Mouse (Mus musculus) intestine, embryonic 15.5 days (tissue): ENCODE measurements at regions not wholly inside any gene's neighbourhood (a gene's known extent, or its start where the extent isn't known, plus 50 kb on each side); places are given as distances from the start of the nearest gene placed in this dataset.

Experiments used
- ATAC-seq: fragments of 200-750 bp; cut with Nextera tagmentation; 2 replicates; pipeline ENCODE4 v1.8.0; 2017; ENCODE audit warnings: moderate TSS enrichment, moderate library complexity
- H3K27ac ChIP-seq: fragments of 300-500 bp; sonication (generic); 2 replicates; pipeline ENCODE4 v1.5.1; 2015; ENCODE audit warnings: mild to moderate bottlenecking, inconsistent platforms
- H3K27me3 ChIP-seq: fragments of 300-500 bp; sonication (generic); replicated peaks from 2 replicates; pipeline ENCODE4 v1.6.1; 2015; ENCODE audit warnings: inconsistent platforms
- H3K36me3 ChIP-seq: fragments of 300-500 bp; sonication (generic); 2 replicates; pipeline ENCODE4 v1.6.1; 2015; ENCODE audit warnings: inconsistent platforms
- H3K4me1 ChIP-seq: fragments of 300-500 bp; sonication (generic); replicated peaks from 2 replicates; pipeline ENCODE4 v1.6.1; 2015; ENCODE audit warnings: inconsistent platforms
- H3K4me2 ChIP-seq: fragments of 300-500 bp; sonication (generic); replicated peaks from 2 replicates; pipeline ENCODE4 v1.6.1; 2015; ENCODE audit warnings: mild to moderate bottlenecking, inconsistent platforms
- H3K4me3 ChIP-seq: fragments of 300-500 bp; sonication (generic); replicated peaks from 2 replicates; pipeline ENCODE4 v1.5.1; 2015; ENCODE audit warnings: inconsistent platforms
- H3K9ac ChIP-seq: fragments of 300-500 bp; sonication (generic); 2 replicates; pipeline ENCODE4 v1.6.1; 2015; ENCODE audit warnings: inconsistent platforms
- H3K9me3 ChIP-seq: fragments of 300-500 bp; sonication (generic); 2 replicates; pipeline ENCODE4 v1.6.1; 2016; ENCODE audit warnings: inconsistent platforms
- WGBS: fragments of 180-500 bp; shearing (Covaris S2); methylation state at CpG from one replicate; pipeline ENCODE4 v1.1.7; 2015; 5-methylcytosine and 5-hydroxymethylcytosine counted together

GRCm38 (mm10) chr2:92687702-92688101, 88.2 kb downstream of the Chst1 start:
- ATAC-seq, result no peak
- no peak overlapping the region for H3K4me2 ChIP-seq
- H3K27ac ChIP-seq, result no peak overlapping the region
- no peaks in the 10 kb centered on the region for H3K9me3 ChIP-seq
- 45% methylated on average over 1 of the region's 1 CpGs for WGBS
- no peak overlapping the region for H3K4me3 ChIP-seq
- H3K36me3 ChIP-seq, result no peaks in the 10 kb centered on the region
- H3K9ac ChIP-seq, result no peak overlapping the region
- H3K4me1 ChIP-seq, result no peaks in the 10 kb centered on the region
- no peaks in the 10 kb centered on the region for H3K27me3 ChIP-seq

GRCm38 (mm10) chr2:92689203-92689602, 89.7 kb downstream of the Chst1 start:
- H3K4me2 ChIP-seq, result no peak overlapping the region
- H3K4me1 ChIP-seq, result no peaks in the 10 kb centered on the region
- no peaks in the 10 kb centered on the region for H3K9me3 ChIP-seq
- H3K9ac ChIP-seq, result no peak overlapping the region
- no peaks in the 10 kb centered on the region for H3K36me3 ChIP-seq
- H3K4me3 ChIP-seq, result no peak overlapping the region
- H3K27ac ChIP-seq, result no peak overlapping the region
- no peak for ATAC-seq
- H3K27me3 ChIP-seq, result no peaks in the 10 kb centered on the region
- WGBS, result 38% methylated on average over 2 of the region's 2 CpGs

GRCm38 (mm10) chr2:92690304-92690703, 90.8 kb downstream of the Chst1 start:
- 81% methylated on average over 2 of the region's 2 CpGs for WGBS
- no peak for ATAC-seq
- H3K4me2 ChIP-seq, result no peak overlapping the region
- no peaks in the 10 kb centered on the region for H3K4me1 ChIP-seq
- H3K9me3 ChIP-seq, result no peaks in the 10 kb centered on the region
- H3K27ac ChIP-seq, result no peak overlapping the region
- H3K36me3 ChIP-seq, result no peaks in the 10 kb centered on the region
- H3K4me3 ChIP-seq, result no peak overlapping the region
- H3K27me3 ChIP-seq, result no peaks in the 10 kb centered on the region
- no peak overlapping the region for H3K9ac ChIP-seq

- Histone ChIP-seq H3K36me3 (no peaks in the 10 kb centered on the region), H3K4me2 (no peak overlapping the region), H3K27ac (no peak overlapping the region), H3K9ac (no peak overlapping the region), H3K9me3 (no peaks in the 10 kb centered on the region), H3K4me3 (no peak overlapping the region), H3K4me1 (no peaks in the 10 kb centered on the region), H3K27me3 (no peaks in the 10 kb centered on the region)
- ATAC-seq, result no peak
- WGBS, result 73% methylated on average over 2 of the region's 2 CpGs
These were observed 91.9 kb downstream of the Chst1 start for GRCm38 (mm10) chr2:92691438-92691837.

GRCm38 (mm10) chr2:92692623-92693022, 93.1 kb downstream of the Chst1 start:
- Histone ChIP-seq H3K4me1 (no peaks in the 10 kb centered on the region), H3K9ac (no peak overlapping the region), H3K27me3 (no peaks in the 10 kb centered on the region), H3K4me3 (no peak overlapping the region), H3K9me3 (no peaks in the 10 kb centered on the region), H3K4me2 (no peak overlapping the region), H3K27ac (no peak overlapping the region), H3K36me3 (no peaks in the 10 kb centered on the region)
- no peak for ATAC-seq
- WGBS, result 70% methylated on average over 1 of the region's 1 CpGs

- H3K36me3 ChIP-seq, result no peaks in the 10 kb centered on the region
- no peaks in the 10 kb centered on the region for H3K9me3 ChIP-seq
- H3K9ac ChIP-seq, result no peak overlapping the region
- H3K4me1 ChIP-seq, result no peaks in the 10 kb centered on the region
- no peak overlapping the region for H3K4me3 ChIP-seq
- no peak overlapping the region for H3K27ac ChIP-seq
- ATAC-seq, result no peak
- H3K4me2 ChIP-seq, result no peak overlapping the region
- H3K27me3 ChIP-seq, result no peaks in the 10 kb centered on the region
These were observed 93.5 kb downstream of the Chst1 start for GRCm38 (mm10) chr2:92693024-92693423.

GRCm38 (mm10) chr2:92694797-92695196, 95.3 kb downstream of the Chst1 start:
- H3K4me1 ChIP-seq, result no peaks in the 10 kb centered on the region
- no peaks in the 10 kb centered on the region for H3K9me3 ChIP-seq
- no peaks in the 10 kb centered on the region for H3K27me3 ChIP-seq
- no peak overlapping the region for H3K9ac ChIP-seq
- H3K4me3 ChIP-seq, result no peak overlapping the region
- ATAC-seq, result no peak
- 75% methylated on average over 2 of the region's 2 CpGs for WGBS
- no peak overlapping the region for H3K27ac ChIP-seq
- H3K36me3 ChIP-seq, result no peaks in the 10 kb centered on the region
- no peak overlapping the region for H3K4me2 ChIP-seq

GRCm38 (mm10) chr2:92695869-92696268, 96.4 kb downstream of the Chst1 start:
- Histone ChIP-seq H3K27ac (no peak overlapping the region), H3K27me3 (no peaks in the 10 kb centered on the region), H3K9ac (no peak overlapping the region), H3K4me3 (no peak overlapping the region), H3K36me3 (no peaks in the 10 kb centered on the region), H3K4me2 (no peak overlapping the region), H3K4me1 (no peaks in the 10 kb centered on the region), H3K9me3 (no peaks in the 10 kb centered on the region)
- ATAC-seq, result no peak
- WGBS, result 44% methylated on average over 3 of the region's 3 CpGs

GRCm38 (mm10) chr2:92697721-92698120, 98.2 kb downstream of the Chst1 start:
- Histone ChIP-seq H3K4me1 (no peaks in the 10 kb centered on the region), H3K27ac (no peak overlapping the region), H3K36me3 (no peaks in the 10 kb centered on the region), H3K4me2 (no peak overlapping the region), H3K27me3 (no peaks in the 10 kb centered on the region), H3K4me3 (no peak overlapping the region), H3K9ac (no peak overlapping the region), H3K9me3 (no peaks in the 10 kb centered on the region)
- ATAC-seq, result no peak
- 79% methylated on average over 5 of the region's 5 CpGs for WGBS

GRCm38 (mm10) chr2:92699360-92699759, 99.9 kb downstream of the Chst1 start:
- 59% methylated on average over 6 of the region's 6 CpGs for WGBS
- no peak for ATAC-seq
- Histone ChIP-seq H3K36me3 (no peaks in the 10 kb centered on the region), H3K9me3 (no peaks in the 10 kb centered on the region), H3K27ac (no peak overlapping the region), H3K4me3 (no peak overlapping the region), H3K27me3 (no peaks in the 10 kb centered on the region), H3K9ac (no peak overlapping the region), H3K4me1 (no peaks in the 10 kb centered on the region), H3K4me2 (no peak overlapping the region)

GRCm38 (mm10) chr2:92704035-92704434, 104.5 kb downstream of the Chst1 start:
- WGBS, result 52% methylated on average over 3 of the region's 3 CpGs
- Histone ChIP-seq H3K36me3 (no peaks in the 10 kb centered on the region), H3K4me1 (no peaks in the 10 kb centered on the region), H3K4me3 (no peak overlapping the region), H3K27me3 (no peaks in the 10 kb centered on the region), H3K9ac (no peak overlapping the region), H3K9me3 (no peaks in the 10 kb centered on the region), H3K27ac (no peak overlapping the region), H3K4me2 (no peak overlapping the region)
- no peak for ATAC-seq

- Histone ChIP-seq H3K9ac (no peak overlapping the region), H3K27ac (no peak overlapping the region), H3K4me3 (no peak overlapping the region), H3K36me3 (no peaks in the 10 kb centered on the region), H3K4me1 (0 out of 2 replicates have a peak, but pooled peaks cover 3% of the 10 kb centered on the region), H3K4me2 (no peak overlapping the region), H3K9me3 (no peaks in the 10 kb centered on the region), H3K27me3 (no peaks in the 10 kb centered on the region)
- no peak for ATAC-seq
- 81% methylated on average over 3 of the region's 3 CpGs for WGBS
These were observed 110.2 kb downstream of the Chst1 start for GRCm38 (mm10) chr2:92709668-92710067.

GRCm38 (mm10) chr2:92711122-92711777, 111.7 kb downstream of the Chst1 start:
- 0 out of 2 replicates have a peak, but pooled peaks cover 3% of the 10 kb centered on the region for H3K4me1 ChIP-seq
- WGBS, result 24% methylated on average over 15 of the region's 15 CpGs
- ATAC-seq, result no peak; the same call in 1 of the 2 replicates
- H3K27me3 ChIP-seq, result no peaks in the 10 kb centered on the region
- no peak overlapping the region for H3K27ac ChIP-seq
- peak overlapping the region; percentile 24; the same call in 1 of the 2 replicates for H3K4me2 ChIP-seq
- no peaks in the 10 kb centered on the region for H3K36me3 ChIP-seq
- H3K9ac ChIP-seq, result no peak overlapping the region
- no peak overlapping the region for H3K4me3 ChIP-seq
- H3K9me3 ChIP-seq, result no peaks in the 10 kb centered on the region
